Mouse (Mus musculus) erythroblast, embryonic 14.5 days (primary cell): ENCODE measurements around the gene Isyna1. TPM values are rescaled to one million over a fixed set of nuclear protein-coding genes. Genes with fewer than 3 reads are reported as not detected.
A peak's percentile ranks its signal among the peaks of the same experiment; 100 is the strongest.

Source experiments
- H3K27me3 ChIP-seq: 2 replicates; pipeline ENCODE4 v1.6.1; 2012; ENCODE audit warnings: inconsistent platforms; ENCODE audit not compliant: control insufficient read depth
- H3K36me3 ChIP-seq: 2 replicates; pipeline ENCODE4 v1.6.1; 2012; ENCODE audit warnings: mild to moderate bottlenecking, inconsistent platforms; ENCODE audit not compliant: control insufficient read depth
- H3K4me1 ChIP-seq: 2 replicates; pipeline ENCODE4 v1.6.1; 2012; ENCODE audit warnings: inconsistent platforms; ENCODE audit not compliant: control insufficient read depth
- H3K4me3 ChIP-seq: replicated peaks from 2 replicates; pipeline ENCODE3; 2012; ENCODE audit warnings: moderate library complexity, mild to moderate bottlenecking, inconsistent platforms
- H3K9me3 ChIP-seq: 2 replicates; pipeline ENCODE4 v1.6.1; 2012; ENCODE audit warnings: low read length, inconsistent platforms, mixed read lengths; ENCODE audit not compliant: control insufficient read depth
- GATA1 ChIP-seq: IDR thresholded peaks from 2 replicates; pipeline ENCODE4 v1.6.1; 2012; ENCODE audit warnings: low read length, inconsistent platforms, mixed read lengths
- TAL1 ChIP-seq: IDR thresholded peaks from 3 replicates; pipeline ENCODE4 v1.6.1; 2012; ENCODE audit warnings: low read length, inconsistent platforms, mixed read lengths
- polyA plus RNA-seq: library from polyadenylated mRNA; stranded (reverse); fragments of >175 nt; gene quantifications from 2 replicates; pipeline ENCODE4 v1.2.3, GENCODE M21; 2012

Gene Isyna1
- polyA plus RNA-seq, 1 experiment, result 13.4 TPM

DNA sequence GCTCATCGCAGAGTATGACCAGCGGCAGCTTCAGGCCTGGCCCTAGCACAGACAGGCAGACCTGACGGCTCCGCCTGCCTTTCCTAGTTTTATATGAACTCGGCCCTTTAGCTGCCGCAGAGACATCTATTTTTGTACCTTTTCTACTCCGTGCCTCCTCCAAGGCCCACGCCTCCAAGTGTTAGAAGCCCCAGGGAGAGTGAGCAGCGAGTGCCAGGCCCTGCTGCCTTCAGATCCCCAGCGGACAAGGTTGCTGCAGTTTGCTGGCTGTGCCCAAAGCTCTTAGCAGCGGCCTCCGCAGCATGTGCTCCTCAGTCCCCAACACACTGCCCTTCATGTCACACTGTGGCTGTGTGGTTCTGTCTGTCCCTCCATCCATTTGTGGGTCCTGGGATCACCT, 2.6 kb upstream of the Isyna1 start:
- no peaks in the 10 kb centered on the region for H3K9me3 ChIP-seq
- H3K36me3 ChIP-seq, result peaks cover 67% of the 10 kb centered on the region
- H3K27me3 ChIP-seq, result no peaks in the 10 kb centered on the region
- H3K4me1 ChIP-seq, result peaks cover 42% of the 10 kb centered on the region
- TF ChIP-seq GATA1, result no peak
- TF ChIP-seq TAL1, result no peak
- H3K4me3 ChIP-seq, result no peak overlapping the region

DNA sequence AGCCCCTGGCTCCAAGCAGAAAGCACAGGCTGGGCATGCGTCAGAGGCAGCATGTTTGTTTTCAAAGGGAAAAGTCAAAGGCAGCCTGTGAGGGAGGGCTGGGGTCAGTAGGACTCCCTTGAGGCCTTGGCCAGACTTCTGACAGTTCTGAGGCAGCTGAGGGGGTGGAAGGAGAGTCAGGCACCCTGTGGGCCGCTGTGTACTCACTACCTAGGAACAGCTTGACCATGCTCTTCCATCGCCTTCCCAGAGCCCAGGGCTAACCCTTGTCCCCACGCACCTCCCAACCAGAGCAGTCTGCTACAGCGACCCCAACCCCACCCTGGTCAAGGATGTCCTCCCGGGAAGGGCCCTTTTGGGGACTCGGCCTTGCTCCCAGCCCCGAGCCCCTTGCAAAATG, 1.0 kb upstream of the Isyna1 start:
- TF ChIP-seq GATA1, result no peak
- no peak for TF ChIP-seq TAL1

DNA sequence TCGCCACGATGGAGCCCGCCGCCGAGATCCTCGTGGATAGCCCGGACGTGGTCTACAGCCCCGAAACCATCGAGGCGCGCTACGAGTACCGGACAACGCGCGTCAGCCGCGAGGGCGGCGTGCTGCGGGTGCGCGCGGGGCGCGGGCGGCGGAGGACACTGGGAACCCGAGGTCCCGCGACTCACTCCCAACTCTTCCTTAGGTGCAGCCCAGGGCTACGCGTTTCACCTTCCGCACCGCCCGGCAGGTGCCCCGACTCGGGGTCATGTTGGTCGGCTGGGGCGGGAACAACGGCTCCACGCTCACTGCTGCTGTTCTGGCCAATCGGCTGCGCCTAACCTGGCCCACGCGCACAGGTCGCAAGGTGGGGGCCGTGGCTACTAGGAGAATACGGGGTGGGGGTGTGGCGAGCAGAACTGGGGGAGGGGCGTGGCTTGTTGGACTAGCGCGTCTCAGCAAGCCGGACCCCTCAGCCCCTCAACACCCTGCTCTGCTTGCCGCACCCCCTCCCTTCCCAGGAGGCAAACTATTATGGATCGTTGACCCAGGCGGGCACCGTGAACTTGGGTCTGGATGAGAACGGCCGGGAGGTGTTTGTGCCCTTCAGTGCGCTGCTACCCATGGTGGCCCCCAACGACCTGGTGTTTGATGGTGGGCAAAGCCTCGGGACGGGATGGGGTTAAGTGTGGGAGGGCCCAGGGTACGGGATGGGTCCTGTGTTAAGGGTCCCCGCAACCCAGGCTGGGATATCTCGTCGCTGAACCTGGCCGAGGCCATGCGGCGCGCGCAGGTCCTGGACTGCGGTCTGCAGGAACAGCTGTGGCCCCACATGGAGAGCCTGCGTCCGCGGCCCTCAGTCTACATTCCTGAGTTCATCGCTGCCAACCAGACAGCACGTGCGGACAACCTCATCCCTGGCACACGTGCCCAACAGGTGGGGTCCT, 720 bp downstream of the Isyna1 start:
- TF ChIP-seq TAL1 (no peak), GATA1 (no peak)
- Histone ChIP-seq H3K9me3 (peaks cover 11% of the 10 kb centered on the region), H3K4me1 (peaks cover 56% of the 10 kb centered on the region), H3K4me3 (peak overlapping the region; percentile 75), H3K36me3 (peaks cover 68% of the 10 kb centered on the region), H3K27me3 (no peaks in the 10 kb centered on the region)

More for the DNA sequence above, 1.0 kb upstream of the Isyna1 start:
- H3K36me3 ChIP-seq, result peaks cover 64% of the 10 kb centered on the region
- peaks cover 5% of the 10 kb centered on the region for H3K9me3 ChIP-seq
- H3K4me1 ChIP-seq, result peaks cover 45% of the 10 kb centered on the region
- H3K27me3 ChIP-seq, result no peaks in the 10 kb centered on the region
- peak overlapping the region; percentile 75 for H3K4me3 ChIP-seq

DNA sequence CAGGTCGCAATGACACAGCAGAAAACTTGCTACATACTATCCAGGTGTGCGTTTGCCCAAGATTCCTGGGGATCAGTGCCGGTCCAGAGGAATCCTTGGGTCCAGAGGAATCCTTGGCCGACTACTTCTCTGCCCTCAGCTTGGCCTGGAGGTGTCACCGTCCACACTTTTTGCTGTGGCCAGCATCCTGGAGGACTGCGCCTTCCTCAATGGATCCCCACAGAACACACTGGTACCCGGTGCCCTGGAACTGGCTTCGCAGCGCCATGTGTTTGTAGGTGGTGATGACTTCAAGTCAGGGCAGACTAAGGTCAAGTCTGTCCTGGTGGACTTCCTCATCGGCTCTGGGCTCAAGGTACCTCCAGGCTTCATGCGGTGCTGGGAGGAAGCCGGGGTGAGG, 1.6 kb downstream of the Isyna1 start:
- peaks cover 62% of the 10 kb centered on the region for H3K4me1 ChIP-seq
- peaks cover 65% of the 10 kb centered on the region for H3K36me3 ChIP-seq
- no peaks in the 10 kb centered on the region for H3K27me3 ChIP-seq
- no peak overlapping the region for H3K4me3 ChIP-seq
- TF ChIP-seq TAL1 (no peak), GATA1 (no peak)
- H3K9me3 ChIP-seq, result peaks cover 11% of the 10 kb centered on the region

DNA sequence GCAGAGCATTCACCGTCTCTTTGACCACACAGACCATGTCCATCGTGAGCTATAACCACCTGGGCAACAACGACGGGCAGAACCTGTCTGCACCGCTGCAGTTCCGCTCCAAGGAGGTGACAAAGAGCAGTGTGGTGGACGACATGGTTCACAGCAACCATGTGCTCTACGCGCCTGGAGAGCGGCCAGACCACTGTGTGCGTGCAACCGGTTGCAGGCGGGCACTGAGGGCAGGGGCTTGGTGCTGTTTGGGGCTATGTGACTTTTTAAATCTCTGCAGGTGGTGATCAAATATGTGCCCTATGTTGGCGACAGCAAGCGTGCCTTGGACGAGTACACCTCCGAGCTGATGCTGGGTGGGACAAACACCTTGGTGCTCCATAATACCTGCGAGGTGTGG, 2.0 kb downstream of the Isyna1 start:
- Histone ChIP-seq H3K4me3 (no peak overlapping the region), H3K9me3 (peaks cover 11% of the 10 kb centered on the region), H3K36me3 (peaks cover 62% of the 10 kb centered on the region), H3K27me3 (no peaks in the 10 kb centered on the region), H3K4me1 (peaks cover 66% of the 10 kb centered on the region)
- TF ChIP-seq GATA1 (no peak), TAL1 (no peak)

DNA sequence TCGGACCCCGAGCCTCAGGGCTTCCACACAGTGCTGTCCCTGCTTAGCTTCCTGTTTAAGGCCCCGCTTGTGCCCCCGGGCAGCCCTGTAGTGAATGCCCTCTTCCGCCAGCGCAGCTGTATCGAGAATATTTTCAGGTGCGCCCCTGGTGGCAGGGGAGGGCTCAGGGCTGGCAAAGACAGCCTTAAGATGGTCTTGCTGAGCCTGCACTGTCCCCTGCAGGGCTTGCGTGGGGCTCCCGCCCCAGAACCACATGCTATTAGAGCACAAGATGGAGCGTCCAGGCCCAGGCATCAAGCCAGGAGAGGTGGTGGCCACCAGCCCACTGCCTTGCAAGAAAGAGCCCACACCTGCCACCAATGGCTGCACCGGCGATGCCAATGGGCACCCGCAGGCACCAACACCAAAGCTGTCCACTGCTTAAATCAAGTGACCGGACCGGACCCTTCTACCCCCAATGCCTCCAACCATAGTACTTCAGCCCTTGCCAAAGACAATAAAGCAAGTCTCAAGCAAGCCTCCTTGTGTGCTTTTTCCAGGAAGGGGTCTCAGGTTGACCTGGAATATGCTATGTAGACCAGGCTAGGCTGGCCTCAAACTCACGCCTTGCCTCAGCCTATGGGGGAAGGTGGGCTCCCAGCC, 2.7 kb downstream of the Isyna1 start:
- H3K9me3 ChIP-seq, result peaks cover 11% of the 10 kb centered on the region
- peaks cover 68% of the 10 kb centered on the region for H3K4me1 ChIP-seq
- TF ChIP-seq TAL1 (no peak), GATA1 (no peak)
- no peak overlapping the region for H3K4me3 ChIP-seq
- no peaks in the 10 kb centered on the region for H3K27me3 ChIP-seq
- peaks cover 57% of the 10 kb centered on the region for H3K36me3 ChIP-seq

DNA sequence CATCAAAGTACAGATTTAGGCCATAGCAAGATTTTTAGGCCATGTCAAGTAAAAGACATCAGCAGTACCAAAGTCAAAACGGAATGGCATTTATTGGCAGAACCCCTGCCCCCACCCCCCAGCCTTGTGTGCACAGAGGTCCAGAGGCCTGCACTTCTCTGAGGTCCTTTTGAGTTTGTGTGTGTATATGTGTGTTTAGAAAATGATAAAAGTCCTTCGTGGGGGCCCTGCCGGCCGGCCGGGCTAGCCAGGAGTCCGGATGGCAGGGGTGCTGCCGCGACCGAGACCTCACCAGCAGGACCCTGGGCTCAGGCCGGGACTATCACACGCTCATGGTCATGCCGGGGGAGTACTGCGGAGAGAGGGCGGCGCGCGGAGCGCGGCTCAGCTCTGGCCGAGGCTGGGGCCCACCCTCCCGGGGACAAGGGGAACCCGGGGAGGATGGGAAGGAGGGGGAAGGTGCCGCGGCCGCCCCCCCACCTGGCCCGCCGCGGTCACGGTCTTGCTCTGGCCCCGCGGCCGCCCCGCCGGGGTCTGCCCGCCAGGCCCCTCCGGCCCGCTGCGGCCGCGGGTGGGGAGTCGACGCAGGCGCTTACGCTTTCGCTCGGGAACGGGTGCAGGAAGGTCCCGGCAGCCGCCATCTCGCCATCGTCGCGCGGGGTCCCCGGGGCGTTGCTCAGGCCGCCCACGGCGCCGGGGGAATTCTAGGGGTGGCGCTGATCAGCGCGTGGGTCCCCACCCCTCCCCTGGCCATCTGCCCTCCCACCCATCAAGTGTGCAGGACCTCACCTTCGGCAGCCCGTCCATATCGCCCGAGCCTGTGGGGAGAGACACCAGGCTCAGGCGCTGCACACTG, 3.5 kb downstream of the Isyna1 start:
- TF ChIP-seq TAL1 (no peak), GATA1 (no peak)
- H3K36me3 ChIP-seq, result peaks cover 58% of the 10 kb centered on the region
- H3K4me3 ChIP-seq, result no peak overlapping the region
- H3K27me3 ChIP-seq, result no peaks in the 10 kb centered on the region
- H3K9me3 ChIP-seq, result peaks cover 11% of the 10 kb centered on the region
- H3K4me1 ChIP-seq, result peaks cover 70% of the 10 kb centered on the region

DNA sequence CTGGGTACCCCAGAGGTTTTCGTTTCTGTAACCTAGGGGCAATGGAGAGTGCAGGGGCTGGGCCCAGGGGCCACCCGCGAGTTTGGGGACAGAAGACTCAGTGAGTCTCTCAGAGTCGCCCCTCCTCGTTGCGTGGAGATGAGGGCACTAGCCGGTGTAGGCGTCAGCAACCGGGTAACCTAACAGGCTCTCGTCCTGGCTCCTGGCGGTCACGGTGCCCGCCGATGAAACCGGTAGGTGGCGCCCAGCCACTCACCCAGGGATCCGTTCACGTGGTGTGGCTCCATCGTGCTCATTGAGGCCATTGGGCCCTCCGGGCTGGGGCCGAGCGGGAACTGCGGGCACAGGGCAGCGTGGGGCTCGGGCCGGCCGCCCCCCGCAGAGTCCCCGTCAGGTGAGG, 4.1 kb downstream of the Isyna1 start:
- H3K4me3 ChIP-seq, result no peak overlapping the region
- H3K36me3 ChIP-seq, result peaks cover 55% of the 10 kb centered on the region
- no peak for TF ChIP-seq TAL1
- TF ChIP-seq GATA1, result no peak

More for the DNA sequence above, 4.1 kb downstream of the Isyna1 start:
- Histone ChIP-seq H3K4me1 (peaks cover 64% of the 10 kb centered on the region), H3K27me3 (no peaks in the 10 kb centered on the region), H3K9me3 (peaks cover 11% of the 10 kb centered on the region)
